Mouse (Mus musculus) subcutaneous adipose tissue, adult 2 months (tissue): Measurements from ENCODE around the gene Gnrhr. TPM values are rescaled to one million over a fixed set of nuclear protein-coding genes. Genes with fewer than 3 reads are reported as not detected.

ENCODE experiments used
- polyA plus RNA-seq: library from polyadenylated mRNA; depleted of rRNA; stranded (reverse); fragments of >200 nt; gene quantifications from 2 replicates; pipeline ENCODE4 v1.2.3, GENCODE M21; 2012; ENCODE audit warnings: low replicate concordance; rRNA removed

Gene Gnrhr
- polyA plus RNA-seq = not detected in 2 replicates

DNA sequence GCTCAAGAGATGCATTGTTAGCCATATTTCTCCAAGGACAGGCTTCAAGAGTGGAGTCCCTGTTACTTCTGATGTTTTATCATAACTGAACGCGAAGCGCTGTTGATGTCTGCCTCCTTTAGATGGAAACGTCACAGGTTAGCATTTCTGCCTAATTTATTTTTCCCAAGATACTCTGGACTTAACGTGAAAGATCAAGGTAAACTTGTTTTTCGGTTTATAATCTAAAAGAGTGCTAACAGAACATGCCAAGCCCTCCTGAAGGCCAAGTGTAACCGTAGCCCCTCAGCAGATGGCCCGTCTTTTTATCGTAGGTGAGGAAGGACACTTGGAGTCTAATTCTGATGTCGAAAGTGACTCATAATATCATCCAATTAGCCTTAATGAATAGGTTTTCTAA is at the start of gene Gnrhr:
TSS of gene Gnrhr (minus strand) at position 101 of the 400 bp plus-strand sequence.

GRCm38 (mm10) chr5:86172449-86173161 is 25.1 kb downstream of the Gnrhr start, which contains the start of gene Uba6:
Uba6 (minus strand) TSS chr5:86172803.

Other genes starting within 250 kb of the Gnrhr start
- 2.7 and 5.1 TPM in 2 replicates for gene Cenpc1, start 132.3 kb downstream of the Gnrhr start, polyA plus RNA-seq
- gene Stap1, start 126.2 kb downstream of the Gnrhr start, polyA plus RNA-seq = 0.39 and 0.44 TPM in 2 replicates
- 2.1 and 3.3 TPM in 2 replicates for gene Uba6, start 25.1 kb downstream of the Gnrhr start, polyA plus RNA-seq
- gene Tmprss11c, start 91.4 kb upstream of the Gnrhr start, polyA plus RNA-seq = not detected in 2 replicates
- gene Tmprss11d, start 175.5 kb upstream of the Gnrhr start, polyA plus RNA-seq = 0.04 TPM in 1 of 2 replicates, not detected in the other